In the genomic region with DNA sequence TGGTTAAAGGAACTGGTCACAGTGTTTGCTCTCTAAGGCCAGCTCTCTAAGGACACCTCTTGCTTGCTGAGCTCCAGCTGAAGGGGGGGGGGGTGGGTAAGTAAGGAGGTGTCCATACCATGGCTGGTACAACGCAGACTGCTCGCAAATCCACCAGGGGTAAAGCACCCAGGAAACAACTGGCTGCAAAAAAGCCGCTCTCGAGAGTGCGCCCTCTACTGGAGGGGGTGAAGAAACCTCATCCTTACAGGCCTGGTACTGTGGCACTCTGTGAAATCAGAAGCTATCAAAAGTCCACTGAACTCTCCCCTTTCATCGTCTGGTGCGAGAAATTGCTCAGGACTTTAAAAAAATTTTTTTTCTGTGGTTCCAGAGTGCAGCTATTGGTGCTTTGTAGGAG, we compare ENCODE assay signal across 37 mouse cellular contexts. TPM values are rescaled to one million over a fixed set of nuclear protein-coding genes. Genes with fewer than 3 reads are reported as not detected.
DNase-seq lines count a peak whose midpoint lies in the region; ATAC-seq and TF ChIP-seq lines count a peak whose summit lies in the region.
"Not testable (repeated sequence)": the region's sequence is repeated elsewhere in the genome, so short reads cannot be mapped to it uniquely, and the experiment has no call there.
"Had no signal": no experiment of that assay in that cellular context is flagged by ENCODE, and none has a peak within 500 bp of the region (broad histone marks: within the 10 kb centered on the region; RNA-seq: fewer than 3 reads in every experiment).

No protein-coding gene starts in this region.

- not testable (repeated sequence) for H3K9ac ChIP-seq in ES-Bruce4 (ENCODE audit: low read depth, poor library complexity, severe bottlenecking); hindbrain, postnatal 0 days (replicated peaks; ENCODE audit: low read length); lung, postnatal 0 days (replicated peaks; ENCODE audit: low read depth)

- not testable (repeated sequence) for H3K27me3 ChIP-seq in ES-Bruce4 (ENCODE audit: control insufficient read depth, insufficient read depth, low read length, poor library complexity, severe bottlenecking); hindbrain, postnatal 0 days (ENCODE audit: insufficient read depth, low read length); lung, postnatal 0 days (replicated peaks; ENCODE audit: insufficient read depth, low read length); thymus, adult 2 months (ENCODE audit: control insufficient read depth, insufficient read depth, low read length)

- H3K9me3 ChIP-seq in ES-Bruce4 (replicated peaks; ENCODE audit: control insufficient read depth, insufficient read depth, low read length, poor library complexity, severe bottlenecking); hindbrain, postnatal 0 days (ENCODE audit: low read length); lung, postnatal 0 days (ENCODE audit: low read length): not testable (repeated sequence)

- H3K27ac ChIP-seq in ES-Bruce4 (ENCODE audit: insufficient read depth, low read length); bone marrow, adult 2 months (ENCODE audit: control insufficient read depth, insufficient read depth, low read depth, low read length, poor library complexity); hindbrain, postnatal 0 days; left cerebral cortex, adult 2 months; lung, postnatal 0 days (ENCODE audit: low read length); thymus, adult 2 months (ENCODE audit: control insufficient read depth, insufficient read depth, low read length): not testable (repeated sequence)

- not testable (repeated sequence) for TF ChIP-seq POLR2A in ES-Bruce4 (IDR thresholded peaks at IDR 0.05; ENCODE audit: insufficient read depth, low read length); bone marrow, adult 2 months (IDR thresholded peaks at IDR 0.05; ENCODE audit: borderline replicate concordance, control insufficient read depth, low read depth, low read length); thymus, adult 2 months (IDR thresholded peaks at IDR 0.05; ENCODE audit: control insufficient read depth, extremely low read depth, insufficient read depth, low read length, poor library complexity)

- not testable (repeated sequence) for H3K4me2 ChIP-seq in hindbrain, postnatal 0 days (ENCODE audit: low read depth, low read length); lung, postnatal 0 days (replicated peaks; ENCODE audit: low read depth, low read length)

- not testable (repeated sequence) for ATAC-seq in hindbrain, postnatal 0 days; lung, postnatal 0 days

- TF ChIP-seq CTCF in ES-Bruce4 (IDR thresholded peaks at IDR 0.05; ENCODE audit: low read depth, low read length) = peak; percentile 4
- TF ChIP-seq CTCF in bone marrow, adult 2 months (IDR thresholded peaks at IDR 0.05; ENCODE audit: control insufficient read depth, insufficient read depth, low read length) = peak; percentile 12; the same call in 1 of the 2 replicates
- TF ChIP-seq CTCF in hindbrain, postnatal 0 days (IDR thresholded peaks at IDR 0.05; ENCODE audit: low read depth) = 0 out of 2 replicates have a peak, but pooled peaks have one; percentile 3
- TF ChIP-seq CTCF in left cerebral cortex, adult 2 months (IDR thresholded peaks at IDR 0.05) = peak; percentile 10; the same call in 1 of the 2 replicates
- TF ChIP-seq CTCF in lung, postnatal 0 days (IDR thresholded peaks at IDR 0.05) = 0 out of 2 replicates have a peak, but pooled peaks have one; percentile 7
- not testable (repeated sequence) for TF ChIP-seq CTCF in thymus, adult 2 months (IDR thresholded peaks at IDR 0.05; ENCODE audit: borderline replicate concordance, control insufficient read depth, extremely low read depth, insufficient read depth, low read length, poor library complexity)

- WGBS in bone marrow, adult 2 months = 62% methylated on average over 7 of the region's 7 CpGs
- 80% methylated on average over 7 of the region's 7 CpGs for WGBS in hindbrain, postnatal 0 days
- WGBS in lung, postnatal 0 days = 67% methylated on average over 7 of the region's 7 CpGs
- 72% methylated on average over 7 of the region's 7 CpGs for WGBS in thymus, adult 2 months

- not testable (repeated sequence) for H3K4me1 ChIP-seq in ES-Bruce4 (ENCODE audit: control insufficient read depth, insufficient read depth, low read length); bone marrow, adult 2 months (ENCODE audit: control insufficient read depth, insufficient read depth, low read length); hindbrain, postnatal 0 days (ENCODE audit: insufficient read depth, low read length); lung, postnatal 0 days (ENCODE audit: insufficient read depth, low read depth, low read length); thymus, adult 2 months (replicated peaks; ENCODE audit: control insufficient read depth, insufficient read depth, low read length)

- not testable (repeated sequence) for TF ChIP-seq EP300 in ES-Bruce4 (IDR thresholded peaks at IDR 0.05; ENCODE audit: insufficient read depth, low read depth, low read length); lung, postnatal 0 days (IDR thresholded peaks at IDR 0.05)

- not testable (repeated sequence) for H3K4me3 ChIP-seq in ES-Bruce4 (ENCODE audit: low read depth, low read length); bone marrow, adult 2 months (replicated peaks; ENCODE audit: control insufficient read depth, low read depth, low read length); hindbrain, postnatal 0 days (ENCODE audit: low read length); left cerebral cortex, adult 2 months; lung, postnatal 0 days (ENCODE audit: low read depth, low read length); thymus, adult 2 months (ENCODE audit: control insufficient read depth, insufficient read depth, low read length)

- not testable (repeated sequence) for DNase-seq in hindbrain, postnatal 0 days (ENCODE audit: low spot score); left cerebral cortex, adult 2 months (ENCODE audit: extremely low spot score in 1 of 2, low spot score in 2 of 2); lung, postnatal 0 days (ENCODE audit: low spot score)
- DNase-seq in thymus, adult 2 months = peak; percentile 41
- peak; percentile 71 for DNase-seq in thymus, postnatal 4 days

- not testable (repeated sequence) for H3K36me3 ChIP-seq in ES-Bruce4 (ENCODE audit: control insufficient read depth, insufficient read depth, low read length, poor library complexity, severe bottlenecking); hindbrain, postnatal 0 days (ENCODE audit: insufficient read depth, low read length); lung, postnatal 0 days (ENCODE audit: insufficient read depth, low read length); thymus, adult 2 months (ENCODE audit: control insufficient read depth, insufficient read depth, low read length)

- intact Hi-C loops in left cerebral cortex, adult 2 months (cut with DNase I) = not testable (repeated sequence)

RNA-seq across cellular contexts. Expression of a gene that starts 7.6 kb away (rescaled TPM):
- polyA plus RNA-seq in ES-Bruce4 (2011; ENCODE audit: insufficient read depth, insufficient read length, low read depth, missing spikeins) = 0.85 and 1.5 TPM in 2 replicates
- polyA plus RNA-seq in bone marrow, adult 2 months (2011; ENCODE audit: insufficient read depth, insufficient read length, low replicate concordance, missing spikeins) = not detected in 2 replicates
- total RNA-seq in hindbrain, postnatal 0 days (2014; rRNA removed) = not detected in 2 replicates
- not detected in 2 replicates for polyA plus RNA-seq in hindbrain, postnatal 0 days (2015; fragmentation: Nextera tagmentation; extraction: Ambion mirVana)
- total RNA-seq in left cerebral cortex, adult 2 months (2021) = not detected
- polyA plus RNA-seq in lung, postnatal 0 days (2015; fragmentation: Nextera tagmentation; extraction: Ambion mirVana) = not detected in 2 replicates
- polyA plus RNA-seq in thymus, adult 2 months (2012; rRNA removed) = 0.38 TPM in 1 of 2 replicates, not detected in the other
- total RNA-seq: adrenal gland, postnatal 10 days; common myeloid progenitor, adult 5-6 weeks; gastrocnemius, adult 18-20 months; gastrocnemius, postnatal 36 days; heart, adult 8-10 months; heart, postnatal 10 days; hematopoietic stem cell, adult 5-6 weeks; layer of hippocampus, postnatal 36 days; left cerebral cortex, postnatal 10 days; megakaryocyte-erythroid progenitor cell, adult 5-6 weeks had no signal
- polyA plus RNA-seq: brain, embryonic 14.5 days; CD4-positive, CD25-positive, alpha-beta regulatory T cell, adult 4 months; embryonic facial prominence, embryonic 13.5 days; forebrain, embryonic 10.5 days; forebrain, embryonic 15.5 days; frontal cortex, adult 2 months; heart, embryonic 13.5 days; hindbrain, embryonic 14.5 days; intestine, embryonic 14.5 days; limb, embryonic 10.5 days; limb, embryonic 15.5 days; lung, embryonic 16.5 days; macrophage; neural tube, embryonic 14.5 days; small intestine, adult 2 months; stomach, embryonic 15.5 days; urinary bladder, adult 2 months had no signal

RNA-seq across cellular contexts. Expression of a gene that starts 24.9 kb away (rescaled TPM):
- not detected in 2 replicates for polyA plus RNA-seq in ES-Bruce4 (2011; ENCODE audit: insufficient read depth, insufficient read length, low read depth, missing spikeins)
- not detected in 2 replicates for polyA plus RNA-seq in bone marrow, adult 2 months (2011; ENCODE audit: insufficient read depth, insufficient read length, low replicate concordance, missing spikeins)
- total RNA-seq in hindbrain, postnatal 0 days (2014; rRNA removed) = not detected in 2 replicates
- polyA plus RNA-seq in hindbrain, postnatal 0 days (2015; fragmentation: Nextera tagmentation; extraction: Ambion mirVana) = not detected in 2 replicates
- total RNA-seq in left cerebral cortex, adult 2 months (2021) = not detected
- not detected in 2 replicates for polyA plus RNA-seq in lung, postnatal 0 days (2015; fragmentation: Nextera tagmentation; extraction: Ambion mirVana)
- not detected in 2 replicates for polyA plus RNA-seq in thymus, adult 2 months (2012; rRNA removed)
- total RNA-seq: adrenal gland, postnatal 10 days; common myeloid progenitor, adult 5-6 weeks; gastrocnemius, adult 18-20 months; gastrocnemius, postnatal 36 days; heart, adult 8-10 months; heart, postnatal 10 days; hematopoietic stem cell, adult 5-6 weeks; layer of hippocampus, postnatal 36 days; left cerebral cortex, postnatal 10 days; megakaryocyte-erythroid progenitor cell, adult 5-6 weeks had no signal
- polyA plus RNA-seq: brain, embryonic 14.5 days; CD4-positive, CD25-positive, alpha-beta regulatory T cell, adult 4 months; embryonic facial prominence, embryonic 13.5 days; forebrain, embryonic 10.5 days; forebrain, embryonic 15.5 days; frontal cortex, adult 2 months; heart, embryonic 13.5 days; hindbrain, embryonic 14.5 days; intestine, embryonic 14.5 days; kidney, embryonic 16.5 days; limb, embryonic 10.5 days; limb, embryonic 15.5 days; liver, embryonic 15.5 days; lung, embryonic 16.5 days; macrophage; midbrain, embryonic 13.5 days; neural tube, embryonic 14.5 days; small intestine, adult 2 months; stomach, embryonic 15.5 days; urinary bladder, adult 2 months had no signal

RNA-seq across cellular contexts. Expression of a gene that starts 42.6 kb away (rescaled TPM):
- polyA plus RNA-seq in ES-Bruce4 (2011; ENCODE audit: insufficient read depth, insufficient read length, low read depth, missing spikeins) = not detected in 2 replicates
- polyA plus RNA-seq in bone marrow, adult 2 months (2011; ENCODE audit: insufficient read depth, insufficient read length, low replicate concordance, missing spikeins) = 35.1 and 41.6 TPM in 2 replicates
- not detected in 2 replicates for total RNA-seq in hindbrain, postnatal 0 days (2014; rRNA removed)
- polyA plus RNA-seq in hindbrain, postnatal 0 days (2015; fragmentation: Nextera tagmentation; extraction: Ambion mirVana) = not detected in 2 replicates
- not detected for total RNA-seq in left cerebral cortex, adult 2 months (2021)
- not detected in 2 replicates for polyA plus RNA-seq in lung, postnatal 0 days (2015; fragmentation: Nextera tagmentation; extraction: Ambion mirVana)
- polyA plus RNA-seq in thymus, adult 2 months (2012; rRNA removed) = not detected in 2 replicates
- total RNA-seq: adrenal gland, postnatal 10 days; common myeloid progenitor, adult 5-6 weeks; gastrocnemius, adult 18-20 months; gastrocnemius, postnatal 36 days; heart, adult 8-10 months; heart, postnatal 10 days; hematopoietic stem cell, adult 5-6 weeks; layer of hippocampus, postnatal 36 days; left cerebral cortex, postnatal 10 days; megakaryocyte-erythroid progenitor cell, adult 5-6 weeks had no signal
- polyA plus RNA-seq: brain, embryonic 14.5 days; CD4-positive, CD25-positive, alpha-beta regulatory T cell, adult 4 months; embryonic facial prominence, embryonic 13.5 days; forebrain, embryonic 10.5 days; forebrain, embryonic 15.5 days; frontal cortex, adult 2 months; heart, embryonic 13.5 days; hindbrain, embryonic 14.5 days; intestine, embryonic 14.5 days; kidney, embryonic 16.5 days; limb, embryonic 10.5 days; limb, embryonic 15.5 days; liver, embryonic 15.5 days; lung, embryonic 16.5 days; macrophage; midbrain, embryonic 13.5 days; neural tube, embryonic 14.5 days; small intestine, adult 2 months; stomach, embryonic 15.5 days; urinary bladder, adult 2 months had no signal

RNA-seq across cellular contexts. Expression of a gene that starts 47.8 kb away (rescaled TPM):
- polyA plus RNA-seq in ES-Bruce4 (2011; ENCODE audit: insufficient read depth, insufficient read length, low read depth, missing spikeins) = 0.48 and 0.81 TPM in 2 replicates
- not detected in 2 replicates for polyA plus RNA-seq in bone marrow, adult 2 months (2011; ENCODE audit: insufficient read depth, insufficient read length, low replicate concordance, missing spikeins)
- 1.3 and 1.4 TPM in 2 replicates for total RNA-seq in hindbrain, postnatal 0 days (2014; rRNA removed)
- polyA plus RNA-seq in hindbrain, postnatal 0 days (2015; fragmentation: Nextera tagmentation; extraction: Ambion mirVana) = 1.2 and 1.3 TPM in 2 replicates
- under 1 TPM; 0.20 to 0.63 TPM for total RNA-seq in left cerebral cortex, adult 2 months (2021)
- not detected in 2 replicates for polyA plus RNA-seq in lung, postnatal 0 days (2015; fragmentation: Nextera tagmentation; extraction: Ambion mirVana)
- polyA plus RNA-seq in thymus, adult 2 months (2012; rRNA removed) = 4.2 and 4.7 TPM in 2 replicates
- total RNA-seq: common myeloid progenitor, adult 5-6 weeks; gastrocnemius, adult 18-20 months; gastrocnemius, postnatal 36 days; heart, adult 8-10 months; heart, postnatal 10 days; hematopoietic stem cell, adult 5-6 weeks; megakaryocyte-erythroid progenitor cell, adult 5-6 weeks had no signal
- polyA plus RNA-seq: CD4-positive, CD25-positive, alpha-beta regulatory T cell, adult 4 months; frontal cortex, adult 2 months; liver, embryonic 15.5 days; macrophage; midbrain, embryonic 13.5 days had no signal

Comparison
In these comparisons a context has a peak if more than half of its experiments do, and no peak if none do; other contexts are left out.
1. RNA of a gene that starts 42.6 kb away (polyA plus RNA-seq): 35.1 to 41.6 TPM in bone marrow, adult 2 months; not detected in thymus, adult 2 months, not detected in hindbrain, postnatal 0 days, not detected in ES-Bruce4 and not detected in lung, postnatal 0 days; every median in the first group is over 10 times any median in the second.